Mouse (Mus musculus): ENCODE results near the gene Itga9. TPM values are rescaled to one million over a fixed set of nuclear protein-coding genes. Genes with fewer than 3 reads are reported as not detected.

Gene Itga9
- polyA plus RNA-seq, 1 experiment from 2014 or later: 3.7 TPM

GRCm38 (mm10) chr9:118948486-118948885 lies 342.0 kb downstream of the Itga9 start:
- no peak overlapping the region for H3K4me2 ChIP-seq (ENCODE audit: low read depth, low read length)
- H3K27ac ChIP-seq (ENCODE audit: low read length): no peak overlapping the region
- WGBS: 90% methylated on average over 5 of the region's 5 CpGs
- no peak overlapping the region for H3K4me3 ChIP-seq (ENCODE audit: low read length)
- ATAC-seq: no peak
- H3K27me3 ChIP-seq (replicated peaks; ENCODE audit: control insufficient read depth, insufficient read depth, low read length): no peaks in the 10 kb centered on the region
- H3K4me1 ChIP-seq (ENCODE audit: control insufficient read depth, insufficient read depth, low read length): peaks cover 12% of the 10 kb centered on the region
- H3K9ac ChIP-seq (ENCODE audit: low read depth, low read length): no peak overlapping the region
- no peaks in the 10 kb centered on the region for H3K36me3 ChIP-seq (ENCODE audit: control insufficient read depth, insufficient read depth, low read length)
- H3K9me3 ChIP-seq (ENCODE audit: control insufficient read depth, low read length): no peaks in the 10 kb centered on the region

- Histone ChIP-seq H3K9me3 (ENCODE audit: control insufficient read depth, low read length) (no peaks in the 10 kb centered on the region), H3K36me3 (ENCODE audit: control insufficient read depth, insufficient read depth, low read length) (no peaks in the 10 kb centered on the region), H3K27me3 (replicated peaks; ENCODE audit: control insufficient read depth, insufficient read depth, low read length) (no peaks in the 10 kb centered on the region), H3K9ac (ENCODE audit: low read depth, low read length) (no peak overlapping the region), H3K27ac (ENCODE audit: low read length) (no peak overlapping the region), H3K4me1 (ENCODE audit: control insufficient read depth, insufficient read depth, low read length) (peaks cover 5% of the 10 kb centered on the region), H3K4me3 (ENCODE audit: low read length) (no peak overlapping the region), H3K4me2 (ENCODE audit: low read depth, low read length) (no peak overlapping the region)
- 84% methylated on average over 8 of the region's 8 CpGs for WGBS
- ATAC-seq: no peak
Observed at GRCm38 (mm10) chr9:118949124-118949523, 342.6 kb downstream of the Itga9 start.

- 61% methylated on average over 4 of the region's 4 CpGs for WGBS
- Histone ChIP-seq H3K9ac (ENCODE audit: low read depth, low read length) (no peak overlapping the region), H3K4me1 (ENCODE audit: control insufficient read depth, insufficient read depth, low read length) (peaks cover under 1% of the 10 kb centered on the region; the same call in 1 of the 2 replicates), H3K36me3 (ENCODE audit: control insufficient read depth, insufficient read depth, low read length) (0 out of 2 replicates have a peak, but pooled peaks cover under 1% of the 10 kb centered on the region), H3K27ac (ENCODE audit: low read length) (no peak overlapping the region), H3K4me2 (ENCODE audit: low read depth, low read length) (no peak overlapping the region), H3K9me3 (ENCODE audit: control insufficient read depth, low read length) (no peaks in the 10 kb centered on the region), H3K27me3 (replicated peaks; ENCODE audit: control insufficient read depth, insufficient read depth, low read length) (no peaks in the 10 kb centered on the region), H3K4me3 (ENCODE audit: low read length) (no peak overlapping the region)
- no peak for ATAC-seq
Observed at GRCm38 (mm10) chr9:118949654-118950053, 343.2 kb downstream of the Itga9 start.

- 72% methylated on average over 10 of the region's 10 CpGs for WGBS
- H3K9ac ChIP-seq (ENCODE audit: low read depth, low read length): no peak overlapping the region
- no peak for ATAC-seq
- H3K4me2 ChIP-seq (ENCODE audit: low read depth, low read length): no peak overlapping the region
- no peaks in the 10 kb centered on the region for H3K4me1 ChIP-seq (ENCODE audit: control insufficient read depth, insufficient read depth, low read length)
- no peaks in the 10 kb centered on the region for H3K27me3 ChIP-seq (replicated peaks; ENCODE audit: control insufficient read depth, insufficient read depth, low read length)
- H3K27ac ChIP-seq (ENCODE audit: low read length): no peak overlapping the region
- H3K4me3 ChIP-seq (ENCODE audit: low read length): no peak overlapping the region
- H3K9me3 ChIP-seq (ENCODE audit: control insufficient read depth, low read length): no peaks in the 10 kb centered on the region
- 0 out of 2 replicates have a peak, but pooled peaks cover 3% of the 10 kb centered on the region for H3K36me3 ChIP-seq (ENCODE audit: control insufficient read depth, insufficient read depth, low read length)
Observed at GRCm38 (mm10) chr9:118950061-118950460, 343.6 kb downstream of the Itga9 start.

Other genes with a start within 250 kb of the Itga9 start
- gene Eomes, start 128.5 kb upstream of the Itga9 start, polyA plus RNA-seq (2015; fragmentation: Nextera tagmentation; extraction: Ambion mirVana): 0.09 and 0.10 TPM in 2 replicates
- 52.2 and 54.0 TPM in 2 replicates for gene Golga4, start 100.4 kb upstream of the Itga9 start, polyA plus RNA-seq (2015; fragmentation: Nextera tagmentation; extraction: Ambion mirVana)